Mouse (Mus musculus): Measurements from ENCODE around the gene Cyb5r4.

DNA sequence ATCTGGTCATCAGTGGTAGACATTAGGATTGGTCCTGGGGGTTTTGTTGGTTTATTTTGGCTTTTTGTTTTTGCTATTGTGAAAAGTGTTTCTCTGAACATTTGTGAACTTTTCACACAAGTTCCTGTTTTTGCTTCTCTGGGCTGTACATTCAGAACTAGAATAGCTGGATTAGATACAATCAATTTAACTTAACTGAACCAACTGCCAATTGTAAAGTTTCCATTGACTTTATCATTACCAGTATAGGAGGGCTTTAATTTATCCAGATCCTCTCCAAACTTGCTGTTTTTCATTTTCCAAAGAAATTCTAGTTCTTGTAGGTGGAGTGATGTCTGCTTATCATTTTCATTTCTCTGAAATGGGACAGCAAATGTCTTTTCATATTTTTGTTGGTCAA lies 32.0 kb upstream of the Cyb5r4 start:
- no peak for TF ChIP-seq GATA1 (IDR thresholded peaks at IDR 0.05; ENCODE audit: borderline replicate concordance, low read length)
- TF ChIP-seq FLI1 (IDR thresholded peaks at IDR 0.05; ENCODE audit: low read length): no peak

All from megakaryocyte, embryonic 14.5 days (primary cell).